17 mouse cellular contexts compared by ENCODE assay signal in the genomic region with DNA sequence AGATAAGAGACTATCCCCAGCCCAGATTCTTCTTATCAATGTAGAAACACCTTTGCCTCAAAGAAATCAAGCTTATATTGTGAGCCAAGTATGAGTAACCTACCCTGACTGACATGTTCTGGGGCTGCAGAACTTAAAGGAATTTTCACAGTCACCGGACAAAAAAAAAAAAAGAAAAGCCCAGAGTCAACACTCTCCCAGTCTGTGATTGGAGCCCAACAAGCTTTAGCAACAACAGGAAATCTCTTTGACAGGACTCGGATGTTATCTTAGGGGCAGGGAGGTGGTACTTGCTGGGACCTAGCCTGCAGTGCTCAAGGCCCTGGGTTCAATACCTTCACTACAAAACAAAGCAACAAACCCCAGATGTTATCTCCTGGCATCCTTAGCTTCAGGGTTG.
"Had no signal": no experiment of that assay in that cellular context is flagged by ENCODE, and none has a peak within 500 bp of the region (broad histone marks: within the 10 kb centered on the region; RNA-seq: fewer than 3 reads in every experiment).

No protein-coding gene starts in this region.

- H3K27me3 ChIP-seq: midbrain, embryonic 15.5 days had no signal

- H3K27ac ChIP-seq: kidney, embryonic 15.5 days; left cerebral cortex, adult 2 months; limb, embryonic 10.5 days; liver, embryonic 15.5 days; lung, embryonic 15.5 days; midbrain, embryonic 15.5 days; neural tube, embryonic 12.5 days had no signal

- H3K36me3 ChIP-seq: kidney, embryonic 15.5 days; limb, embryonic 10.5 days; liver, embryonic 15.5 days; lung, embryonic 15.5 days; midbrain, embryonic 15.5 days; neural tube, embryonic 12.5 days had no signal

- H3K9me3 ChIP-seq: kidney, embryonic 15.5 days; limb, embryonic 10.5 days; liver, embryonic 15.5 days; lung, embryonic 15.5 days; midbrain, embryonic 15.5 days; neural tube, embryonic 12.5 days had no signal

- H3K4me1 ChIP-seq: liver, embryonic 15.5 days; lung, embryonic 15.5 days; midbrain, embryonic 15.5 days had no signal

- H3K4me3 ChIP-seq: kidney, embryonic 15.5 days; left cerebral cortex, adult 2 months; limb, embryonic 10.5 days; liver, embryonic 15.5 days; lung, embryonic 15.5 days; midbrain, embryonic 15.5 days; neural tube, embryonic 12.5 days had no signal

- ATAC-seq: inflammation-experienced regulatory T-cells, adult 6 months; midbrain, embryonic 15.5 days had no signal

- H3K4me2 ChIP-seq: kidney, embryonic 15.5 days; liver, embryonic 11.5 days; liver, embryonic 15.5 days; lung, embryonic 15.5 days; midbrain, embryonic 11.5 days; midbrain, embryonic 15.5 days; neural tube, embryonic 12.5 days had no signal

- DNase-seq: kidney, adult 2 months; kidney, postnatal 25 days; lung, postnatal 36 days; right cerebral cortex, postnatal 4 days; spleen, adult 18-20 months; thymus, adult 18-20 months; thymus, postnatal 14 days had no signal

- H3K9ac ChIP-seq: kidney, embryonic 15.5 days; liver, embryonic 15.5 days; lung, embryonic 15.5 days; midbrain, embryonic 15.5 days; neural tube, embryonic 12.5 days had no signal
